Mouse (Mus musculus): ENCODE data around the gene Ugdh. TPM values are rescaled to one million over a fixed set of nuclear protein-coding genes. Genes with fewer than 3 reads are reported as not detected.

Ugdh gene
- polyA plus RNA-seq, 1 experiment from 2014 or later: 31.3 TPM

- no peak overlapping the region for H3K4me2 ChIP-seq (ENCODE audit: low read depth, low read length)
- 94% methylated on average over 14 of the region's 14 CpGs for WGBS
- ATAC-seq (ENCODE audit: low read depth): no peak
- H3K9me3 ChIP-seq (ENCODE audit: control insufficient read depth, low read length): no peaks in the 10 kb centered on the region
- no peaks in the 10 kb centered on the region for H3K4me1 ChIP-seq (ENCODE audit: control insufficient read depth, insufficient read depth, low read length)
- no peak overlapping the region for H3K4me3 ChIP-seq (ENCODE audit: low read depth, low read length)
- H3K9ac ChIP-seq (replicated peaks; ENCODE audit: low read depth, low read length): no peak overlapping the region
- no peak overlapping the region for H3K27ac ChIP-seq (ENCODE audit: low read depth, low read length)
- H3K36me3 ChIP-seq (ENCODE audit: control insufficient read depth, insufficient read depth, low read length): peaks cover 4% of the 10 kb centered on the region; the same call in 1 of the 2 replicates
- H3K27me3 ChIP-seq (ENCODE audit: control insufficient read depth, insufficient read depth, low read length): no peaks in the 10 kb centered on the region
Observed at GRCm38 (mm10) chr5:65460361-65460760, 24.6 kb upstream of the Ugdh start.

DNA sequence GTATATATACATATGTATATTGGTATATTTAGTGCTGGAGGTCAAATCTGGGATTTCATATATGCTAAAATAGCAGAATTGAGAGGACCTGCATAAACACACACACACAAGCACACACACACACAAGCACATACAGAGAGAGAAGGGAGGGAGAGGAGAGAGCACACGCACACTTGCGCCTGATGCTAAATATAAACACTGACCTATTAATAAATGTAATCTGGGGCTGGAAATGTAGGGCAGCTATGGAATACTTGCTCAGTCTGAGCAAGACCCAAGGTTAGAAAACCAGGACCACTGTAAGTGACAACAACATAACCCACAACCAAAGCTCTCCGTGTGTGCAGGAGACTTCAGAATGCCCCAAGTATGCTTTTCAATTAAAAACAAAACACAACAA lies 23.7 kb upstream of the Ugdh start:
- Histone ChIP-seq H3K9ac (replicated peaks; ENCODE audit: low read depth, low read length) (no peak overlapping the region), H3K36me3 (ENCODE audit: control insufficient read depth, insufficient read depth, low read length) (no peaks in the 10 kb centered on the region), H3K4me2 (ENCODE audit: low read depth, low read length) (no peak overlapping the region), H3K27me3 (ENCODE audit: control insufficient read depth, insufficient read depth, low read length) (no peaks in the 10 kb centered on the region), H3K4me1 (ENCODE audit: control insufficient read depth, insufficient read depth, low read length) (no peaks in the 10 kb centered on the region), H3K4me3 (ENCODE audit: low read depth, low read length) (no peak overlapping the region), H3K27ac (ENCODE audit: low read depth, low read length) (no peak overlapping the region), H3K9me3 (ENCODE audit: control insufficient read depth, low read length) (no peaks in the 10 kb centered on the region)
- 94% methylated on average over 3 of the region's 3 CpGs for WGBS
- ATAC-seq (ENCODE audit: low read depth): no peak

DNA sequence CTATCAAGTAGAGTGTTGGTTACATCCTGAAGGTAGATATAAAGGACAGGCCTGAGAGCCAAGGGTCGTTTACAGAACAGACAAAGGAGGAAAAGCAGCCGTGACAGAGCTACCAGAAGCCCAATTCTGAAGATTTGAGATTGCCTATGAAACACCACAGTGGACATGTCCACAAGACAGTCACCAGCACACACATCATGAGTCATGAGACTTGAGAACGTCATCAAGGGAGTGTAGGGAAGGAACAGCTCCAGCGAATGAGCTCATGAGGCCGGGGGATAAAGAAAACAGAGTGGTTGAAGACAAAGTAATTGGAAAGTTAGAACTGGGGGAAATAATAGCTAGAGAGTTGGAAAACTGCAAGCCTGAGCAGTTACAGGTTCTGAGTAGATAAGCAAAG lies 22.1 kb upstream of the Ugdh start:
- Histone ChIP-seq H3K36me3 (ENCODE audit: control insufficient read depth, insufficient read depth, low read length) (no peaks in the 10 kb centered on the region), H3K27ac (ENCODE audit: low read depth, low read length) (no peak overlapping the region), H3K4me1 (ENCODE audit: control insufficient read depth, insufficient read depth, low read length) (no peaks in the 10 kb centered on the region), H3K4me3 (ENCODE audit: low read depth, low read length) (no peak overlapping the region), H3K4me2 (ENCODE audit: low read depth, low read length) (no peak overlapping the region), H3K27me3 (ENCODE audit: control insufficient read depth, insufficient read depth, low read length) (no peaks in the 10 kb centered on the region), H3K9ac (replicated peaks; ENCODE audit: low read depth, low read length) (no peak overlapping the region), H3K9me3 (ENCODE audit: control insufficient read depth, low read length) (no peaks in the 10 kb centered on the region)
- 72% methylated on average over 5 of the region's 5 CpGs for WGBS
- no peak for ATAC-seq (ENCODE audit: low read depth)

DNA sequence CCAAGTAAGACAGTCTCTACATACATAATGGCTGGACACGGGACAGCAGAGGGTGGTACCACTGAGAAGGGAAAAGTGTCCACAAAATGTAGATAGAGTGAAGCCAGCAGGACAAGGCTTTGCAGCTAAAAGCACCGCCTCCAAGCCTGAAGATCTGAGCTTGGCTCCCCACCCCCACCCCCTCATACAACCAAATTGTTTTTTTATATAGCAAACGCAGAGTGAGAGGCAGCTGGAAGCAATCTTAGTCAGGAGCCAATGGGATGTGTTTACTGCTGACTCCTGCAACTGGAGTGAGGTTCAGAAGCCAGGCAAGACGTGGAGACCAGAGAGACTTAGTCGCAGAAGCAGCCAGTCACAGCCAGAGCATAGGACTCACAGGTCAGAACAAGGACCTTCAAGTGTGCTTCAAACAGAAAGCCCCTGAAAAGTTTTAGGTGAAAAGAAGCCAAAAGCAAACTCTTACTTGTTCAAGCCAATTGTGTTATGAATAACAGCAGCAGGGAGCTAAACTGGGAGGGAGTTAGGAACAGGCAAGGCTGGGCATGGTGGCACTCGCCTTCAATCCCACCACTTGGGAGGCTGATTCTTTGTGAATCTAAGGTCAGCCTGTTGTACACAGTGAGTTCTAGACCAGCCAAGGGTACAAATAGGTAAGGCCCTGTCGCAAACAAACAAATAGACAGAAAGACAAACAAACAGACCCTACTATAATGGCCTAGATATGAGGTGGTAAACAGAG lies 21.5 kb upstream of the Ugdh start:
- no peak for ATAC-seq (ENCODE audit: low read depth)
- H3K9me3 ChIP-seq (ENCODE audit: control insufficient read depth, low read length): no peaks in the 10 kb centered on the region
- H3K4me3 ChIP-seq (ENCODE audit: low read depth, low read length): no peak overlapping the region
- H3K9ac ChIP-seq (replicated peaks; ENCODE audit: low read depth, low read length): no peak overlapping the region
- 67% methylated on average over 7 of the region's 7 CpGs for WGBS
- no peak overlapping the region for H3K4me2 ChIP-seq (ENCODE audit: low read depth, low read length)
- H3K36me3 ChIP-seq (ENCODE audit: control insufficient read depth, insufficient read depth, low read length): 0 out of 2 replicates have a peak, but pooled peaks cover 2% of the 10 kb centered on the region
- H3K4me1 ChIP-seq (ENCODE audit: control insufficient read depth, insufficient read depth, low read length): no peaks in the 10 kb centered on the region
- H3K27ac ChIP-seq (ENCODE audit: low read depth, low read length): no peak overlapping the region
- H3K27me3 ChIP-seq (ENCODE audit: control insufficient read depth, insufficient read depth, low read length): no peaks in the 10 kb centered on the region

GRCm38 (mm10) chr5:65454771-65455170 lies 19.0 kb upstream of the Ugdh start:
- no peaks in the 10 kb centered on the region for H3K9me3 ChIP-seq (ENCODE audit: control insufficient read depth, low read length)
- 84% methylated on average over 5 of the region's 5 CpGs for whole genome bisulfite sequencing

GRCm38 (mm10) chr5:65448941-65449340 lies 13.2 kb upstream of the Ugdh start:
- Histone ChIP-seq H3K27me3 (ENCODE audit: control insufficient read depth, insufficient read depth, low read length) (no peaks in the 10 kb centered on the region), H3K27ac (ENCODE audit: low read depth, low read length) (no peak overlapping the region), H3K4me1 (ENCODE audit: control insufficient read depth, insufficient read depth, low read length) (no peaks in the 10 kb centered on the region), H3K4me2 (ENCODE audit: low read depth, low read length) (no peak overlapping the region), H3K9ac (replicated peaks; ENCODE audit: low read depth, low read length) (no peak overlapping the region), H3K9me3 (ENCODE audit: control insufficient read depth, low read length) (no peaks in the 10 kb centered on the region), H3K4me3 (ENCODE audit: low read depth, low read length) (no peak overlapping the region), H3K36me3 (ENCODE audit: control insufficient read depth, insufficient read depth, low read length) (peaks cover 21% of the 10 kb centered on the region; the same call in 1 of the 2 replicates)
- no peak for ATAC-seq (ENCODE audit: low read depth)
- WGBS: 87% methylated on average over 4 of the region's 4 CpGs

More at GRCm38 (mm10) chr5:65454771-65455170, 19.0 kb upstream of the Ugdh start:
- no peaks in the 10 kb centered on the region for H3K27me3 ChIP-seq (ENCODE audit: control insufficient read depth, insufficient read depth, low read length)
- no peaks in the 10 kb centered on the region for H3K4me1 ChIP-seq (ENCODE audit: control insufficient read depth, insufficient read depth, low read length)
- H3K9ac ChIP-seq (replicated peaks; ENCODE audit: low read depth, low read length): no peak overlapping the region
- no peak overlapping the region for H3K4me3 ChIP-seq (ENCODE audit: low read depth, low read length)
- no peak overlapping the region for H3K27ac ChIP-seq (ENCODE audit: low read depth, low read length)
- ATAC-seq (ENCODE audit: low read depth): no peak
- H3K36me3 ChIP-seq (ENCODE audit: control insufficient read depth, insufficient read depth, low read length): peaks cover 6% of the 10 kb centered on the region; the same call in 1 of the 2 replicates
- H3K4me2 ChIP-seq (ENCODE audit: low read depth, low read length): no peak overlapping the region

GRCm38 (mm10) chr5:65447826-65448225 lies 12.1 kb upstream of the Ugdh start:
- 79% methylated on average over 2 of the region's 2 CpGs for WGBS
- Histone ChIP-seq H3K4me2 (ENCODE audit: low read depth, low read length) (no peak overlapping the region), H3K4me1 (ENCODE audit: control insufficient read depth, insufficient read depth, low read length) (no peaks in the 10 kb centered on the region), H3K27me3 (ENCODE audit: control insufficient read depth, insufficient read depth, low read length) (no peaks in the 10 kb centered on the region), H3K9ac (replicated peaks; ENCODE audit: low read depth, low read length) (no peak overlapping the region), H3K36me3 (ENCODE audit: control insufficient read depth, insufficient read depth, low read length) (peaks cover 21% of the 10 kb centered on the region; the same call in 1 of the 2 replicates), H3K27ac (ENCODE audit: low read depth, low read length) (no peak overlapping the region), H3K4me3 (ENCODE audit: low read depth, low read length) (no peak overlapping the region), H3K9me3 (ENCODE audit: control insufficient read depth, low read length) (no peaks in the 10 kb centered on the region)
- ATAC-seq (ENCODE audit: low read depth): no peak

DNA sequence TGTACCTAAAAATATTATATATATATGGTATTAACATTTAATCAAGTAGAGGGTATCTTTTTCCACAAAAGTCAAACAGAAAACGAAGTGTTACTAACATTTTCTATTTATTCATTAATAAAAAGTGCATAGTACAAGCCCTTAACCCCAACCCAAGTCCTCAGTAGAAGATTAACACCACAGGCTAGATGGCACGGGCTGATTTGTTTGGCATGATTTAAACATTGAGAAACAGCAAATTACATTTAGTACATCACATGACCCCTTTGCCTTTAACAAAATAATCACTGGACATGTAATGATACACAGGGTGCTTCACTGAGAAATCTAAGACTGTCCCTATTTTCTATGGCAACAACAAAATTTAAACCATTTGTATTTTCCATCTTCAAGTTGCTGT lies 11.0 kb upstream of the Ugdh start:
- Histone ChIP-seq H3K4me2 (ENCODE audit: low read depth, low read length) (no peak overlapping the region), H3K36me3 (ENCODE audit: control insufficient read depth, insufficient read depth, low read length) (peaks cover 18% of the 10 kb centered on the region; the same call in 1 of the 2 replicates), H3K9me3 (ENCODE audit: control insufficient read depth, low read length) (no peaks in the 10 kb centered on the region), H3K9ac (replicated peaks; ENCODE audit: low read depth, low read length) (no peak overlapping the region), H3K27ac (ENCODE audit: low read depth, low read length) (no peak overlapping the region), H3K27me3 (ENCODE audit: control insufficient read depth, insufficient read depth, low read length) (no peaks in the 10 kb centered on the region), H3K4me1 (ENCODE audit: control insufficient read depth, insufficient read depth, low read length) (no peaks in the 10 kb centered on the region), H3K4me3 (ENCODE audit: low read depth, low read length) (no peak overlapping the region)
- no peak for ATAC-seq (ENCODE audit: low read depth)
- 85% methylated on average over 2 of the region's 2 CpGs for whole genome bisulfite sequencing

- H3K27ac ChIP-seq (ENCODE audit: low read depth, low read length): no peak overlapping the region
- no peaks in the 10 kb centered on the region for H3K4me1 ChIP-seq (ENCODE audit: control insufficient read depth, insufficient read depth, low read length)
- no peak overlapping the region for H3K4me3 ChIP-seq (ENCODE audit: low read depth, low read length)
- no peak overlapping the region for H3K4me2 ChIP-seq (ENCODE audit: low read depth, low read length)
- no peak for ATAC-seq (ENCODE audit: low read depth)
- H3K9me3 ChIP-seq (ENCODE audit: control insufficient read depth, low read length): no peaks in the 10 kb centered on the region
- 69% methylated on average over 3 of the region's 6 CpGs for WGBS
- peaks cover 17% of the 10 kb centered on the region; the same call in 1 of the 2 replicates for H3K36me3 ChIP-seq (ENCODE audit: control insufficient read depth, insufficient read depth, low read length)
- H3K9ac ChIP-seq (replicated peaks; ENCODE audit: low read depth, low read length): no peak overlapping the region
- no peaks in the 10 kb centered on the region for H3K27me3 ChIP-seq (ENCODE audit: control insufficient read depth, insufficient read depth, low read length)
Observed at GRCm38 (mm10) chr5:65444981-65445380, 9.2 kb upstream of the Ugdh start.
